Mouse (Mus musculus) limb, embryonic 12.5 days (tissue): ENCODE data around the gene Rhox1. TPM values are rescaled to one million over a fixed set of nuclear protein-coding genes. Genes with fewer than 3 reads are reported as not detected.

Source experiments
- ATAC-seq: fragments of 200-750 bp; cut with Nextera tagmentation; 2 replicates; pipeline ENCODE4 v1.8.0; 2017; ENCODE audit warnings: low read depth, moderate TSS enrichment; ENCODE audit not compliant: insufficient number of reproducible peaks, insufficient read depth, low FRiP score, low TSS enrichment
- H3K27ac ChIP-seq: fragments of 300-500 bp; sonication (generic); 2 replicates; pipeline ENCODE4 v1.5.1; 2016; ENCODE audit warnings: mild to moderate bottlenecking, moderate library complexity
- H3K27me3 ChIP-seq: fragments of 300-500 bp; sonication (generic); 2 replicates; pipeline ENCODE4 v1.6.1; 2016; ENCODE audit warnings: mild to moderate bottlenecking, moderate library complexity
- H3K36me3 ChIP-seq: fragments of 300-500 bp; sonication (generic); 2 replicates; pipeline ENCODE4 v1.6.1; 2016; ENCODE audit warnings: mild to moderate bottlenecking, moderate library complexity
- H3K4me1 ChIP-seq: fragments of 300-500 bp; sonication (generic); replicated peaks from 2 replicates; pipeline ENCODE4 v1.6.1; 2016
- H3K4me2 ChIP-seq: fragments of 300-500 bp; sonication (generic); 2 replicates; pipeline ENCODE4 v1.6.1; 2016; ENCODE audit warnings: mild to moderate bottlenecking, moderate library complexity
- H3K4me3 ChIP-seq: fragments of 300-500 bp; sonication (generic); replicated peaks from 2 replicates; pipeline ENCODE4 v1.5.1; 2016; ENCODE audit warnings: mild to moderate bottlenecking
- H3K9ac ChIP-seq: fragments of 300-500 bp; sonication (generic); replicated peaks from 2 replicates; pipeline ENCODE4 v1.6.1; 2016; ENCODE audit warnings: mild to moderate bottlenecking, moderate library complexity
- H3K9me3 ChIP-seq: fragments of 300-500 bp; sonication (generic); 2 replicates; pipeline ENCODE4 v1.6.1; 2016; ENCODE audit warnings: mild to moderate bottlenecking, moderate library complexity
- WGBS: fragments of 180-500 bp; shearing (Covaris S2); methylation state at CpG from one replicate; pipeline ENCODE4 v1.1.7; 2016; 5-methylcytosine and 5-hydroxymethylcytosine counted together
- polyA plus RNA-seq: library from polyadenylated mRNA; unstranded; fragments of >200 nt; fragmentation: Nextera tagmentation; extraction: Ambion mirVana; gene quantifications from 2 replicates; pipeline ENCODE4 v1.2.1, GENCODE M21; 2016

The Rhox1 gene
- polyA plus RNA-seq, 1 experiment from 2014 or later: not detected

DNA sequence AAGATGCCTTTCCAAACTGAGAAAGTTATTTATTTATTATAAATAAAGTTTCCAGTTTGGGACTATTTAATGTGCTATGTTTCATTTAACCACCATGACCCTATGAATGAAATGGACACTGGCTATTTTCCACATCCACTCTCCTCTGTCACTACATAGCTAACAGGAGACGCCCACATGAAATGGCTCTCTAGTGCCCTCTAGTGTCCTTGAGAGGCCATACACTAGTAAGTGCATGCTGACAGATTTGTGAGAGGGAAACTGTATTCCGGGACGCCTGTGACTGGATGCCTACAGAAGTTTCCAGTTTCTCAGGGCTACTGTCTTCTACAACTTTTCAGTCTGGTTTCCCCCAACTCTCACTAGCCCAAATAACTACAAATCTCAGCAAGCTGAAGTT lies 55.0 kb downstream of the Rhox1 start:
- 32% methylated on average over 3 of the region's 3 CpGs for WGBS
- no peaks in the 10 kb centered on the region for H3K27me3 ChIP-seq
- no peak overlapping the region for H3K4me2 ChIP-seq
- no peak overlapping the region for H3K4me3 ChIP-seq
- H3K4me1 ChIP-seq: no peaks in the 10 kb centered on the region
- no peak for ATAC-seq
- no peaks in the 10 kb centered on the region for H3K9me3 ChIP-seq
- no peak overlapping the region for H3K9ac ChIP-seq
- H3K27ac ChIP-seq: no peak overlapping the region
- no peaks in the 10 kb centered on the region for H3K36me3 ChIP-seq

Other genes with a start within 250 kb of the Rhox1 start
- gene Sept6, start 230.5 kb downstream of the Rhox1 start, polyA plus RNA-seq: 82.7 and 83.5 TPM in 2 replicates
- not detected in 2 replicates for gene Sowahd, start 173.4 kb downstream of the Rhox1 start, polyA plus RNA-seq
- 532 and 542 TPM in 2 replicates for gene Rpl39, start 136.9 kb downstream of the Rhox1 start, polyA plus RNA-seq
- gene Upf3b, start 111.9 kb downstream of the Rhox1 start, polyA plus RNA-seq: 21.2 and 22.2 TPM in 2 replicates
- 17.5 and 19.8 TPM in 2 replicates for gene Nkap, start 95.5 kb downstream of the Rhox1 start, polyA plus RNA-seq
- not detected in 2 replicates for gene Akap14, start 53.4 kb downstream of the Rhox1 start, polyA plus RNA-seq
- 393 and 398 TPM in 2 replicates for gene Ndufa1, start 31.1 kb downstream of the Rhox1 start, polyA plus RNA-seq
- gene Rnf113a1, start 31.0 kb downstream of the Rhox1 start, polyA plus RNA-seq: 13.0 and 14.4 TPM in 2 replicates
- gene Gm9, start 11.2 kb downstream of the Rhox1 start, polyA plus RNA-seq: not detected in 2 replicates
- not detected in 2 replicates for gene Rhox2a, start 22.7 kb upstream of the Rhox1 start, polyA plus RNA-seq
- gene Rhox3a, start 27.7 kb upstream of the Rhox1 start, polyA plus RNA-seq: not detected in 2 replicates
- not detected in 2 replicates for gene Rhox4a, start 43.1 kb upstream of the Rhox1 start, polyA plus RNA-seq
- not detected in 2 replicates for gene Rhox3a2, start 157.8 kb upstream of the Rhox1 start, polyA plus RNA-seq
- gene Rhox4a2, start 168.6 kb upstream of the Rhox1 start, polyA plus RNA-seq: not detected in 2 replicates
- not detected in 2 replicates for gene Rhox2b, start 189.8 kb upstream of the Rhox1 start, polyA plus RNA-seq
- gene Rhox4b, start 210.2 kb upstream of the Rhox1 start, polyA plus RNA-seq: 0.30 TPM in 1 of 2 replicates, not detected in the other
- gene Rhox2c, start 231.4 kb upstream of the Rhox1 start, polyA plus RNA-seq: not detected in 2 replicates
- gene Rhox3c, start 236.3 kb upstream of the Rhox1 start, polyA plus RNA-seq: not detected in 2 replicates